Mouse (Mus musculus) myocyte (in vitro differentiated cells): ENCODE data around the gene Vezf1.

Source experiments
- E2F4 ChIP-seq: IDR thresholded peaks from one replicate; pipeline ENCODE4 v1.6.1; 2011; ENCODE audit warnings: mild to moderate bottlenecking, control low read depth, moderate library complexity; ENCODE audit not compliant: insufficient read depth
- MAX ChIP-seq: IDR thresholded peaks from one replicate; pipeline ENCODE4 v1.6.1; 2011; ENCODE audit warnings: low read depth, mild to moderate bottlenecking, control low read depth
- POLR2A ChIP-seq: IDR thresholded peaks from one replicate; pipeline ENCODE4 v1.6.1; 2011; ENCODE audit warnings: low read depth, mild to moderate bottlenecking, control low read depth, moderate library complexity; ENCODE audit not compliant: insufficient read length
- POLR2AphosphoS2 ChIP-seq: IDR thresholded peaks from one replicate; pipeline ENCODE4 v1.6.1; 2011; ENCODE audit warnings: low read depth, control low read depth; ENCODE audit not compliant: insufficient read length
- REST ChIP-seq: IDR thresholded peaks from one replicate; pipeline ENCODE4 v1.6.1; 2011; ENCODE audit warnings: mild to moderate bottlenecking, control low read depth, moderate library complexity; ENCODE audit not compliant: insufficient read depth, insufficient read length
- TCF12 ChIP-seq: IDR thresholded peaks from one replicate; pipeline ENCODE4 v1.6.1; 2011; ENCODE audit warnings: mild to moderate bottlenecking, control low read depth; ENCODE audit not compliant: poor library complexity, insufficient read depth, severe bottlenecking

GRCm38 (mm10) chr11:88039066-88039465, 29.0 kb upstream of the Vezf1 start:
- TF ChIP-seq E2F4 (no peak), POLR2AphosphoS2 (no peak), REST (no peak), MAX (no peak), POLR2A (no peak), TCF12 (no peak)
